Mouse (Mus musculus) v-Abl transformed pro-B cells (cell line): Measurements from ENCODE around the gene Tnn.

Source experiments
- in situ Hi-C, 2 experiments: fragments of 400-800 bp; cut with MboI; formaldehyde crosslinking; loops; one replicate each; pipeline ENCODE4 v1.15.1; 2025; ENCODE audit not compliant: unreplicated experiment in 2 of 2

Gene Tnn

GRCm38 (mm10) chr1:160045971-160046370 lies 107.4 kb downstream of the Tnn start:
- in situ Hi-C loops = loop anchor here (5.0 to 10.0 kb wide), 2 partner anchors 51 to 94 kb away; no protein-coding TSS in a partner anchor

GRCm38 (mm10) chr1:160045056-160045715 lies 108.2 kb downstream of the Tnn start:
- in situ Hi-C loops = loop anchor here (5.0 to 10.0 kb wide), 2 partner anchors 50 to 93 kb away; no protein-coding TSS in a partner anchor

- in situ Hi-C loops = loop anchor here (5.0 to 10.0 kb wide), 2 partner anchors 50 to 92 kb away; no protein-coding TSS in a partner anchor
Observed at GRCm38 (mm10) chr1:160044237-160045021, 109.0 kb downstream of the Tnn start, which contains the start of gene 4930523C07Rik. Gene 4930523C07Rik (plus strand): TSS chr1:160044382.

GRCm38 (mm10) chr1:160043271-160043975 lies 110.0 kb downstream of the Tnn start:
- in situ Hi-C loops = loop anchor here (10.0 kb wide), 1 partner anchor 49 kb away; no protein-coding TSS in a partner anchor

GRCm38 (mm10) chr1:160042351-160042750 lies 111.0 kb downstream of the Tnn start:
- in situ Hi-C loops = loop anchor here (10.0 kb wide), 1 partner anchor 48 kb away; no protein-coding TSS in a partner anchor

- in situ Hi-C loops = loop anchor here (10.0 kb wide), 1 partner anchor 47 kb away; no protein-coding TSS in a partner anchor
Observed at GRCm38 (mm10) chr1:160041264-160041775, 112.1 kb downstream of the Tnn start.

GRCm38 (mm10) chr1:160039951-160040645 lies 113.3 kb downstream of the Tnn start:
- in situ Hi-C loops = loop anchor here (10.0 kb wide), 1 partner anchor 45 kb away; no protein-coding TSS in a partner anchor

- in situ Hi-C loops = no loop called here
Observed at GRCm38 (mm10) chr1:160036996-160037521, 116.3 kb downstream of the Tnn start.

- in situ Hi-C loops = no loop called here
Observed at GRCm38 (mm10) chr1:160035561-160035960, 117.8 kb downstream of the Tnn start.
